Mouse (Mus musculus): ENCODE results near the gene Prkar2b.
A peak's percentile ranks its signal among the peaks of the same experiment; 100 is the strongest.
"Not testable (repeated sequence)": the region's sequence is repeated elsewhere in the genome, so short reads cannot be mapped to it uniquely, and the experiment has no call there.

The Prkar2b gene

DNA sequence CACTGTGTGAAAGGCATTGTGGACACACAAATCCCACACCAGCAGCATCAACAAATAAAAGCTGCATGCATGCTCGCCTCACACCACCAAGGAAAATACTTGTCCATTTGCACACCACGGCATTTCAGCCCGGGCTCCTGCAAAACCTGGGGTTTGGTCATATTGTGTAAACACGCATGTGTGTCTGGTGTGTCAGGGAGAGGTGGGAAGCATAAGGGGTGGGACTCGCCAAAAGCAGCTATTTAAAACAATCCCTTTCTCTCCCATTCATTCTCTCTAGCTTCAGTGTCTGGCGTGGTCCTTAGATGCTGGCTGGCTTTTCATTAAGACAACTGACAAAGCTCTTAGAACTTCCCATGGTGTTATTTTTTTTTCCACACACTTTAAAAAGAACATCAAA is 1.4 kb downstream of the Prkar2b start:
- no peak for DNase-seq

DNA sequence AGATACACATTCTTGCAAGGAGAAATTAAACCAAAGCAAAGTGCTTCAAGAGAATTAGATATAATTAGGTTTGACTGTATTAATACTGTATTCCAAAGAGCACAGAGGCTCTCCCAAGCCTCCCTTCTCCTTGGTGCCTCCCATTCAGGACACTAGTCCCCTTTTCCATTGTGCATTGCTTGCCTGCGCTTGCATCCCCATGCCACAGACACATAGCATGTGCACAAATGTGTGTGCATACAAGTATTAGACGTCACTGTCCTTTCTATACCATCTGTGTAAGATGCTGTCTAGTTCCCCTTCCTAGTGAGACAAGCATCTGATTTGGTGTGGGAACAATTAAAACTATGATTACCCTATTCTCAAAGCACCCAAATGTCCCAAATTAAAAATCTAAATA is 2.0 kb downstream of the Prkar2b start:
- no peak for DNase-seq

DNA sequence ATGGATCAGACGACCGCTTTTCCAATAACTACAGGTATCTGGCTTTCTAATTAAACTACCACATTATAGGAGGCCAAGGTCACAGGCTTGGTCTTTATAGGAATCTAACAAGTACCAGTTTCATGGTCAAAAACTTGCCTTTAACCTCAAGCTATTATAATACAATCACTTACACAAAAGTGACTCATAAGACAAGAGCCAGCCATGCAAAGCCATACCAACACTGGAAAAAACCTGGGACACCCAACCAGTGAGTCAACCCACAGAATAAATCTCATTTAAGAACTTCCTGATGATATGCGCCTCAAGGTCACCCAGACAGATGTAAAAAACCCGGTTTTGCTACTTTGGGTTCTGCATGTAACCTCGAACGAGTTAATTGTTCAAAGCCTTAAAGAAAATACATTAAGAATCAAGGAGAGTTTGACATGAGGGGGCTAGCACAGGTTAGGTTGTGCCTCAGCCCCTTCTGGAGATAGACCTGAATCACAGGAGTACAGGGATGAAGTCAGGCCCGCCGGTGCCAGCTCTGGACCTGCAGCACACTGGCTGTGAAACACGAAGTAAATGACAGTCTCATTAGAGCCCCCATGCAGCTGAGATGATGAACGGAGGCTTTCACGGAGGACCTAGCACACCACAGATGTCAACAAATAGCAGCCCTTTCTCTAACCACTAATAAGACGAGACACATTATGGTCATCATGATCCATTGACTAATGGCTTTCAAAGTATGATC is 3.5 kb downstream of the Prkar2b start:
- DNase-seq = no peak

DNA sequence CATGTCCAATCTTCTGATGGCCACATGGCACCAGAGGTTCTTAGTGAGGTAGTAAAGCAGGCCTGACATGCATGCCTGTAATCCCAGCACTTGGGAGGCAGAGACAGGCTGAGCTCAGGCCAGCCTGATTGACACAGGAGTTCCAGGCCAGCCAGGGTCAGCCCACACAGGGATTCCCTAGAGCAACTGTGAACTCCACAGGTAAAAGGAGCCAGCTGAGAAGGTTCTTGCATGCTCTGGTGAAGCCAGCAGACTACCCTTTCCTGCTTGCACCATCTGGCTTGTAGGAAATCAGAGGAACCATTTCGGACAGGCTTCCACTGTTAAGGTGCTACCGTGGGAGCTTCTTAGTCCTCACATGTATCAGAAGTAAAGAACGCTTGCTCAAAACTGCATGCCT is 5.3 kb downstream of the Prkar2b start:
- DNase-seq = no peak

DNA sequence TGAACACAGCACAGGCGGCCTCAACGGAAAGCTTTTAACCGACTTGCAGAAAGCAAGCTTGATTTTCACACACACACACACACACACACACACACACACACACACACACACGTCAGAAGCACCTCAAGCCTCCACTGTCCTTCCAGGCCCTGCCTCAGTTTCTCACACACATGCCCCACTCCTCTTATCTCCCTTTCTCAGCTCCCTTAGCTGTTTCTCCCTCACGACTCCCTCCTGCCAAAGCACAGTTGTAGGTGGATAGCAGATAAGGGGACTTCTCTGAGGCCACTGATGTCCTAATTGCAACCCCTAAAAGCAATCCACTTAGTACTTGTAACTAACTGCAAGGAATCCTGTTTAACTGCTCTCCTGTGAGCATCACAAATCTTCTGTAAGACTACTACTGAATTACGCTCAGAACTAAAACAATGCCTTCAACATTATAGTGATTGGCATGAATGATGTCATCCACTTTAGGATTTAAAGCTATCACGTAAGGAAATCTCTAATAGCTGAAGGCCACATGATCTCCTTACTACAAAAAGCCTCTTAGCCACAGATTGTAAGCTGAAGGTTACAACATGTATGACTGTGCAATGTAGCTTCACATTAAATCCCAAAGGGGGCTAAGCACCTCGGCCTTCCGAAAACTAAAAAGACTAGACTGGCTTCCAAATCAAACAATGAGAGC is 6.5 kb downstream of the Prkar2b start:
- DNase-seq = no peak

DNA sequence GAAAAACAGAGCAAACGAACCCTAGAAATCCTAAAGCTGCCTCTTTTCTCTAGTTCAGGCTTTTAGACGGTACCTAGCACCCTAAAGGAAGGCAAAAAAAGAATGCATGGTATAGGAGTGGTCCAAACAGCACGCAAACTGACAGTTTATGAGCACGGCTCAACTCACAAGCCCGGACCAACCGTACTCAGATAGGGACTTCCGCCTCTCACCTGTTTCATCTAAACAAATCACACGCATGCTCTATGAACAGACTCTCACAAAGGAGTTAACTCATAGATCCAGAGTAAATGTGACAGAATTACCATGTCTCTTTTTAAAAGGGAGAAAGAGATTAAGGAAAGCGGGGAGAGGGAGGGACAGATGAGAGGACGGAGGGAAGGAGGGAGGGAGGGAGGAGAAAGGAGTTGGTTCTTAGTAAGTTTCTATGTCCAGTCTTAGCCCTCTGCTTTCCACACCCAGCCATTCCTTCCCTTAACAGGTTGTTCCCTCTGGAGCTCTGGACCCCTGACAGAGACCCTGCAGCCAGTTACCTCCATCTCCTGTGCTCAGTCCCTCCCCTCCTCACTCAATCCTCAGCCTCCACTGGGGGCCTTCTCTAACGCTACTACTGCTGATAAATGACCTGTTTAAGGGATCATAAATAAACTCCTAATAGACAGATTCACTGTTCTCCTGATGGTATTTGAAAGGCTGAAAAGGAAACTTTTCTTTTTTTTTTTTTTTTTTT is 7.3 kb downstream of the Prkar2b start:
- DNase-seq = no peak

DNA sequence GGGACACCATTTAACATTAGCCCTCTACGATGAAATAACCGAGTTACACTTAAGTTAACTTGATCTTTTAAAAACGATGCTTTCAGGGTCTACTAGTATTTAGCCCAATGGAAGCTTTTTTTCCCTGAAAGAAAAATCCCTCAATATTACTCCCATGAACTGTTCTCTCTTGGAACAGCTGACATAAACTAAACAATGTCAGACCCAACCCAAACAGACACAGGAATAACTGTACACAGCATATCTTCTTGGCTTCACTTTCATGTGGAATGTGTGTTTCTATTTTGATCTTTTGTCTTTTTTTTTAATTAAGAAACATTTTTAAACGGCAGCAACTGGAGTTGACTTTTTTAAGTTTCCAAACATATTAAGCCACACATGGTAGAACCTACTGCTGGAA is 8.2 kb downstream of the Prkar2b start:
- no peak for DNase-seq

DNA sequence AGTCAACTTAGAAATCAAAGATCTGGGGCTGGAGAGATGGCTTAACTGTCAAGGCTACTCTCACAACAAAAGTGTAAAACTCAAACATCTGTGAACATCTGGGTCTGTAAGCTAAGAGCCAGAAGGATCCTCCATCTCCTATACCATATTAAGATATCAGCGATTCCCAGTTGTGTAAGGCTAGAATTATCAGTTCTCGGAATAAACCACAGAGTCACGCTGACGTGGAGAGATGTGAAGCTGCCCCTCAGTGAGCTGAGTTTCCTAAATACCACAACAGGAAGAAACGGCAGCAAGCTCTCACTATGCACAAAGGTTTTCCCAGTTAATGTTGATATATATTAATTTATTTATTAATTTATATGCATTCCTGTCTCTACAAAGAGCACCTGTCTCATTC is 10.9 kb downstream of the Prkar2b start:
- DNase-seq = no peak

DNA sequence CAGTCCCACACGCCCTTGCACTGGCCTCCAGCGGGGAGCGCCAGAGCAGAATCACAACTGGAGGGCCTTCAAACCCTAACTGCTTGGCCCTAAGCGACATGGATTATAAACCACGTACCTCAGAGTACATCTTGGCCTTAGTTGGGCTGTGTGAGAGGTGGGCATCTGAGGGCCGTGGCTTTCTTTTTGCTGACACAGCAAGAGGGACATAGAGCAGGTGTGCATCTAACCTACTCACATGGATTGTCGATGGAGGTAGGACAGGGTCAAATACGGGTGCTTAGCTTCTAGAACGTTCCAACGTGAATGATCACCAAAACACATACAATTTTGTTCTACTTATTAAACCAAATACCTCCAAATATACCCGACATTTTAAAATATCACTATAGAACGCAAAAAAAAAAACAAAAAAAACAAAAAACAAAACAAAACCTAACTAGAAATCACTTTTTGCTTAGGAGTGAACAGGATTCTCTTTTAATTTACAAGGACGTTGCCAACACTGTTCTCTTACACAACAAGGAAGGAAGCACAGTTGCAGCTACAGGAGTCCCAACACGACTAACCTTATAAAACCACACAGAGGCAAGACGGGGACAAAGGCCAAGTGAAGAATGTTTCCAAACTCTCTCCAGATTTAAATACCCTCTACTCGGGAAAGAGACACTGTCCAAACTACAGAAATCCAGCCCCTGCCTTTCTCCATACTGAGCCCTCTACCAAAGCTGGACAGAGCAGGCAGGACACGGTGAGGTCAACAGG is 15.3 kb downstream of the Prkar2b start:
- DNase-seq = no peak

DNA sequence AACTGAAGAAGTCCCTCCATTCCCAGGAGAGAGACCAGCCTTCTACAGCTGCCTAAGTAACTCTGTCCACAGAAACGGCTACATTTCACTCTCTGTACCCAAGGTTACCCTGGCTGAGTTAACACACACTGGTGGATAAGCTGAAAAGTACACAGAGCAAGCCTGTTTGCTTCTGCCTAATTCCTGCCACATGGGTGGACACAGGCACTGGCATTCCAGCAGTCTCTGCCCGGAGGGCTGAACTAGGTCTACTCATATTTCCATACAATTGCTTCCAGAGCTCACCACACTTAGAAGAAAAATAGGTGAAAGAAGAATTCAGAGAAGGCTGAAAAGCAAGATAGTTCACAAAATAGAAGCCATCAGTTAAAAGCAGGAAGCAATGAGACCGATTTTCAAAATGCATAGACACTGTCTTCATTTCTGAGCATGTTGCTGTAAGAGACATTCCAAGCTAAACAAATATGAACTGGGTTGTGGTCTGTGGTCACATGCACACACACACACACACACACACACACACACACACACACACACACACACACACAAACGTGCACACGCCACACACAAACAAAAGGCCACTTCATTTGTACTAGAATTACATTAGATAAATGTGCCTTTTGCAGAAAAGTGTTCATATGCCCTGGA is 16.5 kb downstream of the Prkar2b start:
- no peak for DNase-seq

DNA sequence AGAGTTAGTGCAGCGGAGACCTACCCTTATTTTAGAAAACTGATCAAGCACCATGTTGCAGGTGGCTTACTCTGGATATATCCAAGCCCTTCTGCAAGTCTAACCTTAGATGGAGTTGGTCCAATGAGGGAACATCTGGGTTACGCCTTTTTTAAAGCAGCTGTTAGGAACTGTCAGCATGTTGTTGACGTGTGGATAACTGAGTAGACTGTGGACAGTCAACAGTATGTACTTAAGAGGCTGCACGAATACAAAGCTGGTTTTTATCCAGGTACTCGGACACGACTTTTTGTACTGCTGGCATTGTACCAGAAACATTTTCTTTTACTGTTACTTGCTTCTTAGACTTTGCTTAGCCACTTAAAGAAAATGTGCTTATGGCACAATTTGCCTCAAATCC is 27.6 kb downstream of the Prkar2b start:
- DNase-seq = no peak

DNA sequence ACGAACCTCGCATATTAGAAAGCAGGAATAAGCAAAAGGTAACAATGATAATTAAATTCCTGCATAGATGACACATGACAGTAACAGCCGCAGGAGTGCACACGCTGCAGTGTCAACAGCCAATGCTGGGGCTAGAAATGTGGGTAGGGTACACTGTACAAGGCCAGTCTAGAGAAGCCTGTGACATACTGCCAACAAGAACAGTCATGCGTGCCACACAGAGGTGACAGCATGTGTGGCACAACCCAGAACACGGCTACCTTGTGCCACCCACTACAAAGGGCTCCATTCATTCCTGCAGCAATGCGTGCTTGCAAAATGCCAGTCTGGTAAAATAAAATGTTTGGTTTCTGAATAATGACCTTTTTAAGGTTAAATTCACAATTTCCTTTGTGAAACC is 28.2 kb downstream of the Prkar2b start:
- no peak for DNase-seq

DNA sequence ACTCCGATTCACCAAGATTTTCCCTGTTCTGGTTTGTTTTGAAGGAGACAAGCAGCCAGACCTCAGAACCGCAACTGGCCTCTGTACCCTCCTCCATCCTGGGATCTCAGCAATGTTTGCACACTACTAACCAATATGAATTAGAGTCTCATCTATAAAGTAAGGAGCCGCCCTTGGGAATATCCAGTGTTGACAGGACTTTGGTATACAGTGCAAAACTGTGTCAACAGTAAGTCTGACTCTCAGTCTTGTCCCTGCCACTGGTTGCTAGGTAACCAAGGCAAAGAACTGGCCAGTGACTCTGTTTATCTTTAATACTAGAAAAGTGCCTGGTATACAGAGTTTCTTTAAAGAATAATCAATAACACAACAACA is 42.7 kb downstream of the Prkar2b start:
- no peak for DNase-seq

DNA sequence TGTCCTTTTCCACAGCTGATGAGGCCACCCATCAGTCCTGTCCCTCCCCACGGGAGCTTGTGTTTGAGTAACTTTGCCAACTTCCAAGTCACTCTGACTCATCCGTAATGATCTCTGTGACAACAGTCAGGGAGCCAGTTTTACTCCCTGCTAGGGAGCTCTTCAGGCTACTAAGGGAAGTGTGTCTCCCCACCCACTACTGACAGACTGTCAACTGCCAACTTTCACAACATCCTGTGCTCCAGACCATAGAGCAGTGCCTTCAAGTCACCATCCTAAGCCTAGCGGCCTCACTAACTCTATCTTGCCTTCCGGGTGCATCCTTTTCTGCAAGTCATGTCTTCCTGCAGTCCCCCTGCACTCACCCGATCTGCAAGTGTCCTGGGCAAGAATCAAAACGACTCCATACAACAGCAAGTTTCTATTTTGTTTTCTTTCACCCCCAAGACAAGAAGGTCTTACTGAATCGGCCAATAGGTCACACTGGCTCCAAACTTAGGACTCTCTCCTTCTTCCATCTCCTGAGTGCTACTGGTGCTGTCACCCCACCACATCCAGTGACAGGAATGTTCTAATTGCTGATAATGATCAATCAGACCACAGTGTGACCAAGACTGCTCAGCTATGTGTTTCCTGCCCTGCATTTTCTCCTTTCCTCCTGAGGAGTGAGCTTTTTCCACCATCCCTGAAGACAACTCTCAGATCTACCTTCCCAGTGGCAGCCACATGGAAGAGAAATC is 43.3 kb downstream of the Prkar2b start:
- DNase-seq = peak; percentile 52

DNA sequence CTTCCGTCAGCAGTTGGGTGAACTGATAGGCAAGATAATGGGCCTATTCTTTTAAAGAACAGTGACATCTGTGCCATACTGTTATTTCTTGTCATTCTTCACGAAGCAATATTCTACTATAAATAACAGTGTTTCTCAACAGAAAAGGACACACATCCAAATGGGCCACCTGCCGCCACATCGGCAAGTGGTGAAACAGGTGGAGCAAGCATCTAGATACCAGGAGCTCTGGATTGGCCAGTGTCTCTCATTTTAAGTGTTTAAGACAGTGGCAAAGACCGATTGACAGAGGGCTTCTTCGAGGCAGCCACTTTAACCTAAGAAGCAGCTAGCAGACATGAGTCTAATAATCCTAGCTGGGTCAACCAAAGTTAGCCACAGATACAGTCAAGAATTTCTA is 44.6 kb downstream of the Prkar2b start:
- DNase-seq = no peak

DNA sequence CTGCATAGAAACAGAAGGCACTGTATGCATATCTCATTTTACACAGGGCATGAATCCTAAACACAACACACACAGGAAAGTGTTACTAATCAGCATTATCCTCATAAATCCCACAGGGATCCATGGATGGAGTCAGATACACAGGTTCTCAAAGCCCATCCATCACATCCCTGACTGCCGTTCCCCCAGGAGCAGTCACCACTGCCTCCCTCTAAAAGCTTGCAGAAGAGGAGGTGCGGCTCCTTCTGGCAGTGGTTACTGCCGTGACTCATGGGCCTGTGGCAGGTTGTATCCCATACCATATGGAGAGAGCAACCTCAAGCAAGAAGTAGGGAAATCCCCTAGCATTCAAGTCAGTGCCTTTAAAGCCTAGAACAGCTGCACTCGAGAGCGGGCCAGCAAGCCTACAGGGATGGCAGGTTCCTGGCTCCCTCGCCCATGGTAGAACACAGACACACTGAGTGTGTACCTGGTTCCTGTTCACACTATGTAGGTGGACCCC is 45.8 kb downstream of the Prkar2b start:
- DNase-seq = no peak

DNA sequence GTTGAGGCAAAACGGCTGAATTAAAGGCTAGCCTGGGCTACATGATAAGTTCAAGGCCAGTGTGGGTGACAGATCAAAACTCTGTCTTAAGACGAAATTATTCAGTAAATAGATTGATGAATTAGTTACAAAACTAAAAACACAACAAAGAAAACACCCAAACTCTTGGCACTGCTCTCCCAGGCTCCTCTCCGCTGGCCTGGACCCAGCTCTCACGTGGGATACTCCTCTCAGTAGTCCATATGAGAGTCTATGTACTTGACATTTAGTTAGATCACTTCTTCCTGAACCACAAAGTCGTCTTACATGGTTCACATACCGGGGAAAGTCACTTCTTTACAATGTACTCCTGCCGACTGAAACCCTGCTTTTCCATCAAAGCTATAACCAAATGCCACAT is 46.3 kb downstream of the Prkar2b start:
- no peak for DNase-seq

DNA sequence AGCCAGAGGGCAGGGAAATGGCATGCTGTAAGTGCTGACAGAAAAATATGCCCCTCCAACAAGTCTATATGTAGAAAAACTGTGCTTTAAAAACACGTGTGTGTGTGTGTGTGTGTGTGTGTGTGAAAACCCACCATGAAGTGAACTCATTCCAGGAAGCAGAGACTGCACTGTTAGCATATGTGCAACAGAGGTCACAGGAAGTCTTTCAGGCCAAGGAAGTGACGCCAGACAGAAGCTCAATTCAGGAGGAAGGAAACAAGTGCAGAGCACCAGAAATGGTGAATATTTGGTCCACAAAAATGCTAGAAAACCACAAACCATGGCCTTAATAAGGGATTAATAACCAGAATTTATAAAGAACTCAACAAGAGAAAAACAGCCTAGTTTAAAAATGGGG is 48.9 kb downstream of the Prkar2b start:
- no peak for DNase-seq

DNA sequence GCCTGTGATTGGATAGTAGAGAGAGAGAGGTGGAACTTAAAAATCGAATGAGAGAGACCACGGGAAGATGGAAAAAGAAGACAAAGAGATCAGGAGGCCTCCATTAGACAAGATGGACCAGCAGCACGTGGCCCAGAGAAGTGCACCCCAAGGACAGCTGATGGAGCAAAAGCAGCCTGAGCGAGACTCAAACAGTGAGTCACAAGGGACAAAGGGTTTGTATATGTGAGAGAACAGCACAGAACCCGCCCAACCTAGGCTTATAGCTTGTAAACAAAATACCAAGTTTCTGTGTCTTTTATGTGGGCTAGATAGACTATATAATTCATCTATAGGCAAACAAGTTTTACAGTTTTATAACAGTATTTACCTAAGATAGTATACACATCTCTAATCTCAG is 50.0 kb downstream of the Prkar2b start:
- DNase-seq = no peak

DNA sequence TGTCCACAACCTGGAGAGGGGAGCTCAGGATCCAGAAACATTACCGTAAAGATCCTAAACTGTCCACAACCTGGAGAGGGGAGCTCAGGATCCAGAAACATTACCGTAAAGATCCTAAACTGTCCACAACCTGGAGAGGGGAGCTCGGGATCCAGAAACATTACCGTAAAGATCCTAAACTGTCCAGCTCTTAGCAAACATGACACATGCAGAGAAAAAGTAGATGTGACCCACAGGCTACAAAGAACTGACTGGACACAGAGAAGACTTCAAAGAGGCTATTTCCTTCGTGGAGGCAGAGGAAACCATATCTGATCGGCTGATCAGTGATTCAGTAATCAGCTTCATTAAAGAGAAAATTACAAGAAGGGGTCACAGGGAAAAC is 51.1 kb downstream of the Prkar2b start:
- not testable (repeated sequence) for DNase-seq

DNA sequence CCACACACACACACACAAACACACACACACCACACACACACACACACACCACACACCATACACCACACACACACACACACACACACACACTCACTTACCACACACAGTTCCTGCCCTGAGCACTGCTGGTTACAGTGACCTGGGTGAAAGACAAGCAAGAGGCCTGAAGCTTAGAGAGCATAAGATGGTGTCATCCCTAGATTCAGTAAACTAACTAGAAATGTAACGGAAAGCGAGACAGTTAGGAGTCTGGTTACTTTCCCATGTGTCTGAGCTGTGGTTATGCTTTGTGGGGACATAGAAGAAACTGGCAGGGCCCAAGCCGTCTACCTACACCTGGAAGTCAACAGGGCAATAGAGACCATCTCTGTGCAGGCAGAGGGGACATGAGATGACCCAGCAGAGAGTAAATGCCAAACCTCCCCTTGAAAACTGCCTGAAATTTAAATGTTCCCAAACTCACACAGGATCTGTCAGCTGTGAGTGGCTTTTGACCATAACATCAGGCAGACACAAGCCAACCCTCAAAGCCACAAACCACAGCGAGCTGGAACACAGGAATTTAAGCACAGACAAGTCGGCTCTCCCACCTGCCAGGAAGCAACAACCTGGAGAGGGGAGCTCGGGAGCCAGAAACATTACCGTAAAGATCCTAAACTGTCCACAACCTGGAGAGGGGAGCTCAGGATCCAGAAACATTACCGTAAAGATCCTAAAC is 51.7 kb downstream of the Prkar2b start:
- DNase-seq = no peak
